Mouse (Mus musculus) heart, postnatal 0 days (tissue): Measurements from ENCODE around the gene Mc1r.

Experiments
- CTCF ChIP-seq: IDR thresholded peaks from 2 replicates; pipeline ENCODE4 v1.5.1; 2016; ENCODE audit warnings: antibody characterized with exemption, control low read depth, low read depth
- EP300 ChIP-seq: IDR thresholded peaks from 2 replicates; pipeline ENCODE4 v1.6.1; 2016; ENCODE audit warnings: antibody characterized with exemption, low read depth

DNA sequence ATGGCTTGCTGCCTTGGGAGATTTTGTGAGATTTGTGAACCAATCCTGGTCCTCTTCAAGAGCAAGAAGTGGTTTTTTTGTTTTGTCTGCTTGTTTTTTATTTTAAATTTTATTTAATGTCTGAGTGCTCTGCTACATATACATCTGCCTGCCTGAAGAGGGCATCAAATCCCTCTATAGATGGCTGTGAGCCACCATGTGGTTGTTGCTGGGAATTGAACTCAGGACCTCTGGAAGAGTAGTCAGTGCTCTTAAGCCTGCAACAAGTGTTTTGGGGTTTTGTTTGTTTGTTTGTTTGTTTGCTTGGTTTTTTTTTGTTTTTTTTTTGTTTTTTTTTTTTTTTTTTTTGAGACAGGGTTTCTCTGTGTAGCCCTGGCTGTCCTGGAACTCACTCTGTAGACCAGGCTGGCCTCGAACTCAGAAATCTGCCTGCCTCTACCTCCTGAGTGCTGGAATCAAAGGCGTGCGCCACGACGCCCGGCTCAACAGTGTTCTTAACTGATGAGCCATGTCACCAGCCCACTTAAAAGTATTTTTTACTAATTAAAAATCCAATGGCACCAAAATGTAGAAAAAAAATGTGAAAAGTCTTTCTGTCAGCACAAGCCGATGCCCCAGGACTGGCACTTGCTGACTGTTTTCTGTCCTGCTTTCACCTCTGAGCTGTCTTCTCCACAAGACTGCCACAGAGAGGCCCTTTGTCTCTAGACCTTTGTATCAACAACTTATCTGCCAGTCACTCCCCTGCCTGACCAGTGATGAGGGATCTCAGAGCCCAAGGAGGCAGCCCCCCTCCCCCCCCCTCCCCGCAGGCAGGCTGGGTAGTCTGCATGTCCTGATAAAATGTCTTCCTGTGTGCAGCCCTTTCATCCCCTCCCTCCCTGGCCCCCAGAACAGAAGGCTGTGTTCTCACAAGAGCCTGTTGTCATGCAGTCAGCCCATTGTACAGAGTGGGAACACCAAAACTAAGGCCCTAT lies 9.3 kb downstream of the Mc1r start:
- no peak for TF ChIP-seq CTCF
- TF ChIP-seq EP300: no peak
